Mouse (Mus musculus): ENCODE data around the gene Gabrg3. TPM values are rescaled to one million over a fixed set of nuclear protein-coding genes. Genes with fewer than 3 reads are reported as not detected.

The Gabrg3 gene
- polyA plus RNA-seq, 1 experiment from 2014 or later = 0.87 TPM

DNA sequence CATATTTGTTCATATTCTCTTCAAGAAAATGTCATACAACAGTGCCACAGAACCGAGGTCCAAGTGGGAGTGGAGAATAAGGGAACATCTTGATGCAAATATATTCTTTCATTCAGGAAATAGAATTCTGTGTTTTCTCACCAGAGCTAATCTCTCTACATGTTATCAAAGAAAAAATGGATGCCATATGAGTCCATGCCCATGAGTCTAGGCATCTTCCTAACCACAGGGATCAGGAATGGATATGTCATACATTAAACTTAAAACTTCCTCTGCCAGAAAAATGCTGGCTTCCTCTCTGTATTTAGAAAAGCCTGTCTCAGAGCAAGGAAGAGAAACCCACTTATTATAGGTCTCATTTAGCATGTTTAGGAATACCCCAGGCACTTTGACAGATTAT is 92.9 kb downstream of the Gabrg3 start:
- Histone ChIP-seq H3K4me1 (replicated peaks; ENCODE audit: control insufficient read depth, insufficient read depth, low read length) (no peaks in the 10 kb centered on the region), H3K4me3 (ENCODE audit: low read depth, low read length) (no peak overlapping the region), H3K4me2 (replicated peaks; ENCODE audit: low read depth) (no peak overlapping the region), H3K27me3 (replicated peaks; ENCODE audit: control insufficient read depth, insufficient read depth, low read length) (no peaks in the 10 kb centered on the region), H3K9ac (ENCODE audit: low read depth, low read length) (no peak overlapping the region), H3K36me3 (ENCODE audit: control insufficient read depth, insufficient read depth) (no peaks in the 10 kb centered on the region), H3K27ac (ENCODE audit: low read depth, low read length) (no peak overlapping the region), H3K9me3 (ENCODE audit: control insufficient read depth) (no peaks in the 10 kb centered on the region)
- no peak for TF ChIP-seq CTCF (IDR thresholded peaks at IDR 0.05; ENCODE audit: low read depth)
- no peak for ATAC-seq
- WGBS = 69% methylated on average over 1 of the region's 1 CpGs

- H3K4me1 ChIP-seq (replicated peaks; ENCODE audit: control insufficient read depth, insufficient read depth, low read length) = no peaks in the 10 kb centered on the region
- no peak overlapping the region for H3K4me2 ChIP-seq (replicated peaks; ENCODE audit: low read depth)
- no peak overlapping the region for H3K9ac ChIP-seq (ENCODE audit: low read depth, low read length)
- H3K4me3 ChIP-seq (ENCODE audit: low read depth, low read length) = no peak overlapping the region
- H3K27ac ChIP-seq (ENCODE audit: low read depth, low read length) = no peak overlapping the region
- H3K36me3 ChIP-seq (ENCODE audit: control insufficient read depth, insufficient read depth) = no peaks in the 10 kb centered on the region
- no peaks in the 10 kb centered on the region for H3K9me3 ChIP-seq (ENCODE audit: control insufficient read depth)
- ATAC-seq = no peak
- 82% methylated on average over 6 of the region's 6 CpGs for WGBS
- no peak for TF ChIP-seq CTCF (IDR thresholded peaks at IDR 0.05; ENCODE audit: low read depth)
- H3K27me3 ChIP-seq (replicated peaks; ENCODE audit: control insufficient read depth, insufficient read depth, low read length) = no peaks in the 10 kb centered on the region
These were observed 93.4 kb downstream of the Gabrg3 start for GRCm38 (mm10) chr7:57293564-57293963.

- ATAC-seq = no peak
- 79% methylated on average over 6 of the region's 6 CpGs for WGBS
- no peak for TF ChIP-seq CTCF (IDR thresholded peaks at IDR 0.05; ENCODE audit: low read depth)
- Histone ChIP-seq H3K4me2 (replicated peaks; ENCODE audit: low read depth) (no peak overlapping the region), H3K9ac (ENCODE audit: low read depth, low read length) (no peak overlapping the region), H3K27me3 (replicated peaks; ENCODE audit: control insufficient read depth, insufficient read depth, low read length) (no peaks in the 10 kb centered on the region), H3K9me3 (ENCODE audit: control insufficient read depth) (no peaks in the 10 kb centered on the region), H3K36me3 (ENCODE audit: control insufficient read depth, insufficient read depth) (no peaks in the 10 kb centered on the region), H3K4me3 (ENCODE audit: low read depth, low read length) (no peak overlapping the region), H3K27ac (ENCODE audit: low read depth, low read length) (no peak overlapping the region), H3K4me1 (replicated peaks; ENCODE audit: control insufficient read depth, insufficient read depth, low read length) (no peaks in the 10 kb centered on the region)
These were observed 103.8 kb downstream of the Gabrg3 start for GRCm38 (mm10) chr7:57283186-57283585.

- no peak for TF ChIP-seq CTCF (IDR thresholded peaks at IDR 0.05; ENCODE audit: low read depth)
- Histone ChIP-seq H3K9me3 (ENCODE audit: control insufficient read depth) (no peaks in the 10 kb centered on the region), H3K4me1 (replicated peaks; ENCODE audit: control insufficient read depth, insufficient read depth, low read length) (no peaks in the 10 kb centered on the region), H3K9ac (ENCODE audit: low read depth, low read length) (no peak overlapping the region), H3K36me3 (ENCODE audit: control insufficient read depth, insufficient read depth) (no peaks in the 10 kb centered on the region), H3K4me3 (ENCODE audit: low read depth, low read length) (no peak overlapping the region), H3K4me2 (replicated peaks; ENCODE audit: low read depth) (no peak overlapping the region), H3K27ac (ENCODE audit: low read depth, low read length) (no peak overlapping the region), H3K27me3 (replicated peaks; ENCODE audit: control insufficient read depth, insufficient read depth, low read length) (no peaks in the 10 kb centered on the region)
- no peak for ATAC-seq
- WGBS = 82% methylated on average over 3 of the region's 3 CpGs
These were observed 108.1 kb downstream of the Gabrg3 start for GRCm38 (mm10) chr7:57278841-57279240.

DNA sequence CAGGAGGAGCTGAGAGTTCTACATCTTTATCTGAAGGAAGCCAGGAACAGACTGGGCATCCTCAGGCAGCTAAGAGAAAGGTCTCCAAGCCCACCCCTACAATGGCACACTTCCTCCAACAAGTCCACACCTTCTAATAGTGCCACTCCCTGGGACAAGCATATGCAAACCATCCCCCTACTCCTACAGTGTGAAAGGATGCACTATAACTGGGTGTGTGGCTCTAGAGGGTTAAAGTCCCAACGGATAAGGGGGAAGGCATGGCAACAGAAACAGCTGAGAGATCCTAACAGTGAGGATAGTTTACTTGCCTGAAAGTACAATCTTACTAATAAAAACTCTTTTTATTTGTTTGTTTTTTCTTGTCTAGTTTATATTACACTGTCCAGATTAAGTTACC is 126.8 kb downstream of the Gabrg3 start:
- Histone ChIP-seq H3K36me3 (ENCODE audit: control insufficient read depth, insufficient read depth) (no peaks in the 10 kb centered on the region), H3K9ac (ENCODE audit: low read depth, low read length) (no peak overlapping the region), H3K4me3 (ENCODE audit: low read depth, low read length) (no peak overlapping the region), H3K27me3 (replicated peaks; ENCODE audit: control insufficient read depth, insufficient read depth, low read length) (no peaks in the 10 kb centered on the region), H3K4me1 (replicated peaks; ENCODE audit: control insufficient read depth, insufficient read depth, low read length) (no peaks in the 10 kb centered on the region), H3K9me3 (ENCODE audit: control insufficient read depth) (no peaks in the 10 kb centered on the region), H3K4me2 (replicated peaks; ENCODE audit: low read depth) (no peak overlapping the region), H3K27ac (ENCODE audit: low read depth, low read length) (peak overlapping the region; percentile 60; the same call in 1 of the 2 replicates)
- 31% methylated on average over 1 of the region's 1 CpGs for WGBS
- TF ChIP-seq CTCF (IDR thresholded peaks at IDR 0.05; ENCODE audit: low read depth) = no peak
- ATAC-seq = peak; percentile 93

- Histone ChIP-seq H3K27me3 (replicated peaks; ENCODE audit: control insufficient read depth, insufficient read depth, low read length) (no peaks in the 10 kb centered on the region), H3K4me1 (replicated peaks; ENCODE audit: control insufficient read depth, insufficient read depth, low read length) (no peaks in the 10 kb centered on the region), H3K9me3 (ENCODE audit: control insufficient read depth) (no peaks in the 10 kb centered on the region), H3K4me2 (replicated peaks; ENCODE audit: low read depth) (no peak overlapping the region), H3K36me3 (ENCODE audit: control insufficient read depth, insufficient read depth) (no peaks in the 10 kb centered on the region), H3K4me3 (ENCODE audit: low read depth, low read length) (no peak overlapping the region), H3K9ac (ENCODE audit: low read depth, low read length) (no peak overlapping the region), H3K27ac (ENCODE audit: low read depth, low read length) (peak overlapping the region; percentile 11; the same call in 1 of the 2 replicates)
- peak; percentile 94 for ATAC-seq
- 33% methylated on average over 5 of the region's 5 CpGs for WGBS
- TF ChIP-seq CTCF (IDR thresholded peaks at IDR 0.05; ENCODE audit: low read depth) = no peak
These were observed 128.0 kb downstream of the Gabrg3 start for GRCm38 (mm10) chr7:57258893-57259574.

All from intestine, postnatal 0 days (tissue).